Mouse (Mus musculus) MEL (cell line): ENCODE measurements around the gene Dlgap1.

ENCODE experiments used
- CHD1 ChIP-seq: IDR thresholded peaks from 2 replicates; pipeline ENCODE4 v1.6.1; 2012; ENCODE audit warnings: low read depth, mild to moderate bottlenecking, inconsistent platforms, low read length, improper control_type of control experiment
- CTCF ChIP-seq, 3 experiments: IDR thresholded peaks in 2 of 3; conservative IDR thresholded peaks in 1 of 3; 2 replicates each; pipeline ENCODE4 v1.5.1; 2011 to 2012; ENCODE audit warnings: low read length in 3 of 3, low read depth in 2 of 3, mild to moderate bottlenecking in 2 of 3, improper control_type of control experiment in 1 of 3, inconsistent platforms in 1 of 3, mixed read lengths in 1 of 3, moderate library complexity in 1 of 3; ENCODE audit not compliant: control insufficient read depth in 1 of 3, insufficient read depth in 1 of 3, poor library complexity in 1 of 3, severe bottlenecking in 1 of 3
- E2F4 ChIP-seq: IDR thresholded peaks from 2 replicates; pipeline ENCODE4 v1.6.1; 2011; ENCODE audit warnings: low read depth, low read length, improper control_type of control experiment, borderline replicate concordance
- GATA1 ChIP-seq: IDR thresholded peaks from 2 replicates; pipeline ENCODE4 v1.6.1; 2011; ENCODE audit warnings: low read depth, low read length, improper control_type of control experiment
- HCFC1 ChIP-seq: IDR thresholded peaks from 2 replicates; pipeline ENCODE4 v1.6.1; 2012; ENCODE audit warnings: low read depth, mild to moderate bottlenecking, inconsistent platforms, low read length, improper control_type of control experiment, moderate library complexity
- JUND ChIP-seq: IDR thresholded peaks from 2 replicates; pipeline ENCODE4 v1.6.1; 2011; ENCODE audit warnings: low read depth, mild to moderate bottlenecking, improper control_type of control experiment, low read length
- MAX ChIP-seq: IDR thresholded peaks from 2 replicates; pipeline ENCODE4 v1.6.1; 2011; ENCODE audit warnings: low read length, improper control_type of control experiment
- POLR2A ChIP-seq, 2 experiments: IDR thresholded peaks; 2 replicates each; pipeline ENCODE4 v1.6.1; 2011 to 2012; ENCODE audit warnings: low read length in 2 of 2, mild to moderate bottlenecking in 2 of 2, control low read depth in 1 of 2, improper control_type of control experiment in 1 of 2, low read depth in 1 of 2, moderate library complexity in 1 of 2; ENCODE audit not compliant: control insufficient read depth in 1 of 2, insufficient read depth in 1 of 2, poor library complexity in 1 of 2
- POLR2AphosphoS5 ChIP-seq: IDR thresholded peaks from 2 replicates; pipeline ENCODE4 v1.6.1; 2012; ENCODE audit warnings: low read depth, borderline replicate concordance, mild to moderate bottlenecking, inconsistent platforms, low read length, moderate library complexity, mixed read lengths
- RAD21 ChIP-seq: IDR thresholded peaks from 2 replicates; pipeline ENCODE4 v1.6.1; 2011; ENCODE audit warnings: mild to moderate bottlenecking, low read depth, low read length, improper control_type of control experiment
- SIN3A ChIP-seq: IDR thresholded peaks from 2 replicates; pipeline ENCODE4 v1.6.1; 2012; ENCODE audit warnings: low read length, improper control_type of control experiment, inconsistent platforms
- TCF12 ChIP-seq: IDR thresholded peaks from 2 replicates; pipeline ENCODE4 v1.6.1; 2014; ENCODE audit warnings: low read depth, mild to moderate bottlenecking, inconsistent platforms, low read length, improper control_type of control experiment, moderate library complexity
- ZKSCAN1 ChIP-seq: IDR thresholded peaks from 2 replicates; pipeline ENCODE4 v1.6.1; 2012; ENCODE audit warnings: low read depth, mild to moderate bottlenecking, inconsistent platforms, low read length, improper control_type of control experiment, moderate library complexity

DNA sequence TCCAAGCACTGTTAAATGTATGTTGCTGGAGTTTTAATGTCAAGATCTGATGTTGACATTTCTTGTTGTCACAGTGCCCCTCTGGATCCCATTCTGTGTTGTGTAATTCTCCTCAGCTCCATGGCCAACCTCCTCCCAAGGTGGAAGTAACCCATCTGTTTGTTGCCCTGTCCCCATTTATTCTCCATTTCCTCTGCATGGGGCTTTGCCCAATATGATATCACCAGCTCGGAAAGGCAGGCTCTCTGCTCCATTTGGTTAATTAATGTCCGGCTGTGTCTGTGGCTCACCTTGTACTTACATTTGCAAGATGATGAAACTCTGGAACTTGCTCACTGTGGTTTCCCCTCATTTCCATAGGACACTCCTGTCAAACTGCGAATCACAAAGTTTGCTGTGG, 33.2 kb downstream of the Dlgap1 start:
- no peak for TF ChIP-seq POLR2AphosphoS5
- TF ChIP-seq CTCF (IDR thresholded peaks at IDR 0.05 in 2 of 3, conservative IDR thresholded peaks at IDR 0.05 in 1 of 3; ENCODE audit: control insufficient read depth in 1 of 3, insufficient read depth in 1 of 3, low read depth in 2 of 3, low read length in 3 of 3, poor library complexity in 1 of 3, severe bottlenecking in 1 of 3), result no peak
- no peak for TF ChIP-seq SIN3A
- no peak for TF ChIP-seq RAD21
- no peak for TF ChIP-seq POLR2A (IDR thresholded peaks at IDR 0.05; ENCODE audit: control insufficient read depth in 1 of 2, insufficient read depth in 1 of 2, low read depth in 1 of 2, low read length in 2 of 2, poor library complexity in 1 of 2)
- no peak for TF ChIP-seq CHD1
- no peak for TF ChIP-seq ZKSCAN1
- TF ChIP-seq HCFC1, result no peak
- no peak for TF ChIP-seq MAX
- TF ChIP-seq E2F4, result no peak
- no peak for TF ChIP-seq GATA1
- no peak for TF ChIP-seq JUND
- TF ChIP-seq TCF12, result no peak
